Mouse (Mus musculus): Measurements from ENCODE around the gene Atg9b. TPM values are rescaled to one million over a fixed set of nuclear protein-coding genes. Genes with fewer than 3 reads are reported as not detected.

Gene Atg9b
- total and polyA plus RNA-seq, 2 experiments from 2014 or later = 5.1 to 8.0 TPM

GRCm38 (mm10) chr5:24381486-24381885 is 10.5 kb downstream of the Atg9b start:
- Histone ChIP-seq H3K4me2 (ENCODE audit: low read depth) (no peak overlapping the region), H3K9me3 (ENCODE audit: low read length) (no peaks in the 10 kb centered on the region), H3K4me1 (ENCODE audit: insufficient read depth) (peaks cover 18% of the 10 kb centered on the region), H3K4me3 (ENCODE audit: low read depth, low read length) (no peak overlapping the region), H3K36me3 (ENCODE audit: insufficient read depth) (no peaks in the 10 kb centered on the region), H3K27me3 (ENCODE audit: insufficient read depth, low read length) (no peaks in the 10 kb centered on the region), H3K9ac (no peak overlapping the region), H3K27ac (ENCODE audit: low read depth, low read length) (no peak overlapping the region)
- DNase-seq (no peak), ATAC-seq (no peak)
- WGBS = 76% methylated on average over 6 of the region's 6 CpGs
- TF ChIP-seq CTCF (IDR thresholded peaks at IDR 0.05; ENCODE audit: low read depth) = no peak

GRCm38 (mm10) chr5:24380499-24380898 is 11.4 kb downstream of the Atg9b start:
- DNase-seq (no peak), ATAC-seq (no peak)
- Histone ChIP-seq H3K9me3 (ENCODE audit: low read length) (no peaks in the 10 kb centered on the region), H3K27me3 (ENCODE audit: insufficient read depth, low read length) (no peaks in the 10 kb centered on the region), H3K4me2 (ENCODE audit: low read depth) (no peak overlapping the region), H3K27ac (ENCODE audit: low read depth, low read length) (no peak overlapping the region), H3K36me3 (ENCODE audit: insufficient read depth) (no peaks in the 10 kb centered on the region), H3K4me1 (ENCODE audit: insufficient read depth) (peaks cover 18% of the 10 kb centered on the region), H3K9ac (no peak overlapping the region), H3K4me3 (ENCODE audit: low read depth, low read length) (no peak overlapping the region)
- WGBS = 93% methylated on average over 4 of the region's 4 CpGs
- TF ChIP-seq CTCF (IDR thresholded peaks at IDR 0.05; ENCODE audit: low read depth) = no peak

GRCm38 (mm10) chr5:24379501-24379900 is 12.4 kb downstream of the Atg9b start:
- ATAC-seq (no peak), DNase-seq (no peak)
- no peak overlapping the region for H3K9ac ChIP-seq
- no peak overlapping the region for H3K27ac ChIP-seq (ENCODE audit: low read depth, low read length)
- no peaks in the 10 kb centered on the region for H3K36me3 ChIP-seq (ENCODE audit: insufficient read depth)
- H3K9me3 ChIP-seq (ENCODE audit: low read length) = no peaks in the 10 kb centered on the region
- WGBS = 80% methylated on average over 4 of the region's 4 CpGs
- no peaks in the 10 kb centered on the region for H3K27me3 ChIP-seq (ENCODE audit: insufficient read depth, low read length)
- no peak overlapping the region for H3K4me2 ChIP-seq (ENCODE audit: low read depth)
- H3K4me1 ChIP-seq (ENCODE audit: insufficient read depth) = peaks cover 17% of the 10 kb centered on the region
- H3K4me3 ChIP-seq (ENCODE audit: low read depth, low read length) = no peak overlapping the region
- no peak for TF ChIP-seq CTCF (IDR thresholded peaks at IDR 0.05; ENCODE audit: low read depth)

- no peak overlapping the region for H3K4me3 ChIP-seq (ENCODE audit: low read depth, low read length)
- no peaks in the 10 kb centered on the region for H3K9me3 ChIP-seq (ENCODE audit: low read length)
- ATAC-seq = no peak
- no peaks in the 10 kb centered on the region for H3K36me3 ChIP-seq (ENCODE audit: insufficient read depth)
- H3K9ac ChIP-seq = 0 out of 2 replicates have a peak overlapping the region, but pooled peaks have one; percentile 1
- no peaks in the 10 kb centered on the region for H3K27me3 ChIP-seq (ENCODE audit: insufficient read depth, low read length)
- H3K4me2 ChIP-seq (ENCODE audit: low read depth) = no peak overlapping the region
- H3K4me1 ChIP-seq (ENCODE audit: insufficient read depth) = peaks cover 9% of the 10 kb centered on the region
- no peak for DNase-seq
- H3K27ac ChIP-seq (ENCODE audit: low read depth, low read length) = no peak overlapping the region
- WGBS = 74% methylated on average over 2 of the region's 2 CpGs
- TF ChIP-seq CTCF (IDR thresholded peaks at IDR 0.05; ENCODE audit: low read depth) = no peak
These were observed 13.2 kb downstream of the Atg9b start for GRCm38 (mm10) chr5:24378700-24379099.

GRCm38 (mm10) chr5:24374666-24375328 is 17.1 kb downstream of the Atg9b start:
- WGBS = 58% methylated on average over 7 of the region's 7 CpGs
- peak; percentile 47 for ATAC-seq
- Histone ChIP-seq H3K4me3 (ENCODE audit: low read depth, low read length) (no peak overlapping the region), H3K27me3 (ENCODE audit: insufficient read depth, low read length) (no peaks in the 10 kb centered on the region), H3K4me2 (ENCODE audit: low read depth) (no peak overlapping the region), H3K36me3 (ENCODE audit: insufficient read depth) (no peaks in the 10 kb centered on the region), H3K27ac (ENCODE audit: low read depth, low read length) (no peak overlapping the region), H3K4me1 (ENCODE audit: insufficient read depth) (no peaks in the 10 kb centered on the region), H3K9ac (no peak overlapping the region), H3K9me3 (ENCODE audit: low read length) (no peaks in the 10 kb centered on the region)
- DNase-seq = no peak
- no peak for TF ChIP-seq CTCF (IDR thresholded peaks at IDR 0.05; ENCODE audit: low read depth)

- no peak overlapping the region for H3K4me2 ChIP-seq (ENCODE audit: low read depth)
- ATAC-seq = peak; percentile 12; the same call in 1 of the 2 replicates
- H3K9ac ChIP-seq = no peak overlapping the region
- H3K27me3 ChIP-seq (ENCODE audit: insufficient read depth, low read length) = no peaks in the 10 kb centered on the region
- no peak overlapping the region for H3K27ac ChIP-seq (ENCODE audit: low read depth, low read length)
- no peak for TF ChIP-seq CTCF (IDR thresholded peaks at IDR 0.05; ENCODE audit: low read depth)
- WGBS = 11% methylated on average over 6 of the region's 6 CpGs
- no peak overlapping the region for H3K4me3 ChIP-seq (ENCODE audit: low read depth, low read length)
- no peaks in the 10 kb centered on the region for H3K36me3 ChIP-seq (ENCODE audit: insufficient read depth)
- H3K9me3 ChIP-seq (ENCODE audit: low read length) = no peaks in the 10 kb centered on the region
- DNase-seq = peak; percentile 61
- H3K4me1 ChIP-seq (ENCODE audit: insufficient read depth) = no peaks in the 10 kb centered on the region
These were observed 17.7 kb downstream of the Atg9b start for GRCm38 (mm10) chr5:24374216-24374615.

- DNase-seq (no peak), ATAC-seq (no peak)
- WGBS = 53% methylated on average over 5 of the region's 5 CpGs
- Histone ChIP-seq H3K9me3 (ENCODE audit: low read length) (no peaks in the 10 kb centered on the region), H3K27me3 (ENCODE audit: insufficient read depth, low read length) (no peaks in the 10 kb centered on the region), H3K36me3 (ENCODE audit: insufficient read depth) (no peaks in the 10 kb centered on the region), H3K9ac (no peak overlapping the region), H3K4me1 (ENCODE audit: insufficient read depth) (no peaks in the 10 kb centered on the region), H3K4me3 (ENCODE audit: low read depth, low read length) (no peak overlapping the region), H3K27ac (ENCODE audit: low read depth, low read length) (no peak overlapping the region), H3K4me2 (ENCODE audit: low read depth) (no peak overlapping the region)
- no peak for TF ChIP-seq CTCF (IDR thresholded peaks at IDR 0.05; ENCODE audit: low read depth)
These were observed 18.1 kb downstream of the Atg9b start for GRCm38 (mm10) chr5:24373807-24374206.

All from forebrain, postnatal 0 days (tissue).